Mouse (Mus musculus): ENCODE results near the gene Ndufv3. TPM values are rescaled to one million over a fixed set of nuclear protein-coding genes. Genes with fewer than 3 reads are reported as not detected.
"Not testable (repeated sequence)": the region's sequence is repeated elsewhere in the genome, so short reads cannot be mapped to it uniquely, and the experiment has no call there.

Ndufv3 gene
- polyA plus RNA-seq, 1 experiment from 2014 or later = 250 TPM

DNA sequence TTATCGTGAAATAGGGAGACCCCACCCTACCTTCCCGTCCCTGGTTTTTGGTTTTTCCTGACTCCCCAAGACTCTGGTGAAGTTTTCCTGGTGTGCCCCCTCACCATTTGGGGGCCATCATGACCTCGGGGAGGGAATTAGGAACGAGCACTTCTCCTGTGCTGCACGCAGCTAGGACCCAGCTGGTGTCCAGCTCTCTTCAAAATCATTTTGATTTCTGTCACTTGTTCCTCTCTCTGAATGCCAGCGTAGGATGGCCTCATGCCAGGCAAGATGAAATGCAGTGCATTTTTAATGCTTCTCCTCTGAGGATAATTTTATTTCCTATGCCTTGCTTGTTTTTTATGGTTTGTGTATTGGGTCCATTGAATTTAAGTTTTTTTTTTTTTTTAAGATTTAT, 2.0 kb downstream of the Ndufv3 start:
- no peak overlapping the region for H3K4me2 ChIP-seq (ENCODE audit: low read depth)
- no peak overlapping the region for H3K4me3 ChIP-seq (ENCODE audit: low read depth, low read length)
- no peak overlapping the region for H3K27ac ChIP-seq (ENCODE audit: low read depth, low read length)
- no peaks in the 10 kb centered on the region for H3K27me3 ChIP-seq (ENCODE audit: control insufficient read depth, insufficient read depth, low read length)
- no peaks in the 10 kb centered on the region for H3K9me3 ChIP-seq (ENCODE audit: control insufficient read depth, low read length)
- no peak overlapping the region for H3K9ac ChIP-seq (ENCODE audit: low read length)
- ATAC-seq (ENCODE audit: insufficient read depth, low FRiP score, low TSS enrichment) (no peak), DNase-seq (ENCODE audit: low spot score) (no peak)
- H3K4me1 ChIP-seq (ENCODE audit: control insufficient read depth, insufficient read depth, low read length) = peaks cover 6% of the 10 kb centered on the region; the same call in 1 of the 2 replicates
- WGBS = 89% methylated on average over 6 of the region's 6 CpGs
- 0 out of 2 replicates have a peak, but pooled peaks cover 2% of the 10 kb centered on the region for H3K36me3 ChIP-seq (ENCODE audit: control insufficient read depth, insufficient read depth, low read length)

DNA sequence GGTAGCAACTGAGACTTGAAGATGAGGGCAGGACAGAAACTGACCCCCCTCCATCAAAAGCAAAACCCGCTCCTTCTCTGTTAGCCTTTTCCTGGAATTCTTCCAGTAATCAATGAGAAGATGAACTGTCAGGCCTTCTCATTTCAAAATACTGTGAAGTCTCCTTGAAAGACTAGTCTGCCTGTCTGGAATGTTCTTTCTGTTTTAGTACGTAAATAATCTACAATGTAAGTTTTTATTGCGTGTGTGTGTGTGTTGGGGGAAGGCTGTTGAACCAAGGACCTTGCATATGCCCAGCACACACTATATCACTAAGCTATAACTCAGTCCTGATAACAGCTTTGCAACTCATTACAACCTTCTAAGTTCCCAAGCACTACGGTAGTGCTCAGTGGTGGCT, 5.2 kb downstream of the Ndufv3 start:
- DNase-seq (ENCODE audit: low spot score) = no peak
- Histone ChIP-seq H3K27ac (ENCODE audit: low read depth, low read length) (no peak overlapping the region), H3K4me1 (ENCODE audit: control insufficient read depth, insufficient read depth, low read length) (peaks cover 6% of the 10 kb centered on the region; the same call in 1 of the 2 replicates), H3K4me2 (ENCODE audit: low read depth) (no peak overlapping the region), H3K27me3 (ENCODE audit: control insufficient read depth, insufficient read depth, low read length) (no peaks in the 10 kb centered on the region), H3K9ac (ENCODE audit: low read length) (no peak overlapping the region), H3K4me3 (ENCODE audit: low read depth, low read length) (no peak overlapping the region), H3K36me3 (ENCODE audit: control insufficient read depth, insufficient read depth, low read length) (peaks cover 4% of the 10 kb centered on the region; the same call in 1 of the 2 replicates), H3K9me3 (ENCODE audit: control insufficient read depth, low read length) (no peaks in the 10 kb centered on the region)
- ATAC-seq (ENCODE audit: insufficient read depth, low FRiP score, low TSS enrichment) = no peak
- 97% methylated on average over 4 of the region's 4 CpGs for WGBS

DNA sequence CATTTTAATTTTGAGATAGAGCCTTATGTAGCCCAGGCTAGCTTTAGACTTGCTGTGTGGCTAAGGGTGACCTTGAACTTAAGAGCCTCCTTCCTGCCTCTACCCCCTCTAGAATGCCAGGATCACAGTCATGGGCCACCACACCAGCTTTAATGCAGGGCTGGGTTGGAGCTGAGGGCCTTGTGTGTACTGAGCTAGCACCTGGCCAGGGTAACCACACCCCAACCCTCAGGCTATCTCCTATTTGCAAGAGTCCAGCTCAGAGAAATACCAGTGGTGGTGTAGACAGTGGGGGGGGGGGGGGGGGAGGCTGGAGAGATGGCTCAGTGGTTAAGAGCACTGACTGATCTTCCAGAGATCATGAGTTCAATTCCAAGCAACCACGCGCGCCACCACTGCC, 5.9 kb downstream of the Ndufv3 start:
- H3K36me3 ChIP-seq (ENCODE audit: control insufficient read depth, insufficient read depth, low read length) = peaks cover 4% of the 10 kb centered on the region
- no peak for ATAC-seq (ENCODE audit: insufficient read depth, low FRiP score, low TSS enrichment)

DNA sequence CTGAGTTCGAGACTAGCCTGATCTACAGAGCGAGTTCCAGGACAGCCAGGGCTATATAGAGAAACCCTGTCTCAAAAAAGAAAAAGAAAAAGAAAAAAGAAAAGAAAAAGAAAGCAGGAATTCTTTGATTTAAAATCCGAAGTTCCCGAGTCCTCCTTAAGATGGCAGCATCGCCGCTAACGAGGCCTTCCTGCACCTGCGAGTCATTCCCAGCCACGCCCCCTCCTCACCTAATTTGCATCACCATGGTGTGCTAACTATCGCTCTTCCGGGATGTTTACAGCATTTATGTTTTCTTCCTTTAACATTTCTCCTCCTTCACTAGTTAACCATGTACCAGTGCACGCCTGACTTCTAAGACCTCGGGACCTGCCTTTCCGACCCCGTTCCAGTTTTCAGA, 9.4 kb downstream of the Ndufv3 start:
- ATAC-seq (ENCODE audit: insufficient read depth, low FRiP score, low TSS enrichment) (no peak), DNase-seq (ENCODE audit: low spot score) (peak; percentile 26)
- peaks cover 2% of the 10 kb centered on the region for H3K36me3 ChIP-seq (ENCODE audit: control insufficient read depth, insufficient read depth, low read length)
- no peaks in the 10 kb centered on the region for H3K4me1 ChIP-seq (ENCODE audit: control insufficient read depth, insufficient read depth, low read length)
- H3K4me2 ChIP-seq (ENCODE audit: low read depth) = no peak overlapping the region
- H3K27me3 ChIP-seq (ENCODE audit: control insufficient read depth, insufficient read depth, low read length) = no peaks in the 10 kb centered on the region
- H3K9me3 ChIP-seq (ENCODE audit: control insufficient read depth, low read length) = no peaks in the 10 kb centered on the region
- no peak overlapping the region for H3K27ac ChIP-seq (ENCODE audit: low read depth, low read length)
- no peak overlapping the region for H3K9ac ChIP-seq (ENCODE audit: low read length)
- 24% methylated on average over 15 of the region's 15 CpGs for WGBS
- H3K4me3 ChIP-seq (ENCODE audit: low read depth, low read length) = no peak overlapping the region

More for the DNA sequence above, 5.9 kb downstream of the Ndufv3 start:
- Histone ChIP-seq H3K9me3 (ENCODE audit: control insufficient read depth, low read length) (no peaks in the 10 kb centered on the region), H3K27me3 (ENCODE audit: control insufficient read depth, insufficient read depth, low read length) (no peaks in the 10 kb centered on the region), H3K4me1 (ENCODE audit: control insufficient read depth, insufficient read depth, low read length) (peaks cover 2% of the 10 kb centered on the region; the same call in 1 of the 2 replicates), H3K4me2 (ENCODE audit: low read depth) (no peak overlapping the region), H3K9ac (ENCODE audit: low read length) (no peak overlapping the region), H3K27ac (ENCODE audit: low read depth, low read length) (no peak overlapping the region), H3K4me3 (ENCODE audit: low read depth, low read length) (no peak overlapping the region)
- DNase-seq (ENCODE audit: low spot score) = no peak
- 95% methylated on average over 3 of the region's 3 CpGs for WGBS

DNA sequence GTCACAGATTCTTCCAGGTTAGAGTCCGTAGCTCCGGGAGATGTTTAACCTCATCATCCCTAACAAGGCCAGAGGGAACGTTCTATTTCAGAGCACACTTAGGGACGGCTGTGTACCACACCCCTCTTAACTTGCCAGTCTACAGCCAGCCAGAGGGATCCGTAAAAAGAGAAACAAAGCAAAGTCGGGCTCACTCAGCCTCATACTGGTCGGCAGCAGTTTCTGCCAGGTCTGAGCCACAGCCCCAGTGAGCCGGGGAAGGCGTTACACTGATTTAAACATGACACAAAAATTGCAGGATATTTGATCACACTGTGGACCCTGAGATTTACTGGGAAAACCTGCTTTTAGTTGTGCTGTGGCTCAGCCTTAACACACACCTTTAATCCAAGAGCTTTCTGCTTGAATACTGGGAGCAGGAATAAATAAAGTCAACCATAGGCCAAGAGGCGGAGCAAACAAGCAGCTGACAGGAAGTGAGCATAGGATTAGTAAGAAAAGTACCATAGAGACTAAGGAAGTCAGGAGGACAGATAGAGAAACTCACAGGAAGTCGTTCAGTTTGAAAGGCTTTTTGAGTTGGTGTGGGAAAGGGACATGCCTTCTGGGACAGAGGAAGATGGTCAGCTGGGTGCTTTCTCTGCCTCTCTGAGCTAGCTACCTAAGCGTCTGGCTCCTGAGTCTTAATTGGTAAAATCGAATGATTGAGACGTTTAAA, 11.7 kb downstream of the Ndufv3 start:
- H3K27me3 ChIP-seq (ENCODE audit: control insufficient read depth, insufficient read depth, low read length) = no peaks in the 10 kb centered on the region
- no peak overlapping the region for H3K27ac ChIP-seq (ENCODE audit: low read depth, low read length)
- H3K4me2 ChIP-seq (ENCODE audit: low read depth) = no peak overlapping the region
- H3K9ac ChIP-seq (ENCODE audit: low read length) = no peak overlapping the region
- H3K4me1 ChIP-seq (ENCODE audit: control insufficient read depth, insufficient read depth, low read length) = peaks cover 9% of the 10 kb centered on the region; the same call in 1 of the 2 replicates
- no peaks in the 10 kb centered on the region for H3K9me3 ChIP-seq (ENCODE audit: control insufficient read depth, low read length)
- no peak for DNase-seq (ENCODE audit: low spot score)
- H3K36me3 ChIP-seq (ENCODE audit: control insufficient read depth, insufficient read depth, low read length) = peaks cover 2% of the 10 kb centered on the region
- no peak overlapping the region for H3K4me3 ChIP-seq (ENCODE audit: low read depth, low read length)
- ATAC-seq (ENCODE audit: insufficient read depth, low FRiP score, low TSS enrichment) = no peak
- WGBS = 88% methylated on average over 14 of the region's 14 CpGs

DNA sequence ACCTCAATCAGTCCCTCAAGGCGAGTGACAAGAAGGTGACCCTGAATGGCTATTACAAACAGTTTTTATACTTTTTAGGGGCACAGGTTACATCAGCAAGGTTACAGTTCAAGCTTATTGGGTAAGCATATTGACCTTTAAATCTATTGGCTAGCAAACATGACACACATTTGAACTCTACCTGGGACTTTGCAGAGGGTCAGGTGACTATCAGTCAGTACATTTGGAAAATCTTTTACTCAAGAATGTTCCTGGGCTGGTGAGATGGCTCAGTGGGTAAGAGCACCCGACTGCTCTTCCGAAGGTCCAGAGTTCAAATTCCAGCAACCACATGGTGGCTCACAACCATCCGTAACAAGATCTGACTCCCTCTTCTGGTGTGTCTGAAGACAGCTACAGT, 12.4 kb downstream of the Ndufv3 start:
- H3K27ac ChIP-seq (ENCODE audit: low read depth, low read length); H3K4me3 ChIP-seq (ENCODE audit: low read depth, low read length); H3K4me1 ChIP-seq (ENCODE audit: control insufficient read depth, insufficient read depth, low read length); H3K27me3 ChIP-seq (ENCODE audit: control insufficient read depth, insufficient read depth, low read length); H3K36me3 ChIP-seq (ENCODE audit: control insufficient read depth, insufficient read depth, low read length); H3K4me2 ChIP-seq (ENCODE audit: low read depth); ATAC-seq (ENCODE audit: insufficient read depth, low FRiP score, low TSS enrichment); H3K9me3 ChIP-seq (ENCODE audit: control insufficient read depth, low read length); DNase-seq (ENCODE audit: low spot score); H3K9ac ChIP-seq (ENCODE audit: low read length): not testable (repeated sequence)
- WGBS = 94% methylated on average over 3 of the region's 4 CpGs

DNA sequence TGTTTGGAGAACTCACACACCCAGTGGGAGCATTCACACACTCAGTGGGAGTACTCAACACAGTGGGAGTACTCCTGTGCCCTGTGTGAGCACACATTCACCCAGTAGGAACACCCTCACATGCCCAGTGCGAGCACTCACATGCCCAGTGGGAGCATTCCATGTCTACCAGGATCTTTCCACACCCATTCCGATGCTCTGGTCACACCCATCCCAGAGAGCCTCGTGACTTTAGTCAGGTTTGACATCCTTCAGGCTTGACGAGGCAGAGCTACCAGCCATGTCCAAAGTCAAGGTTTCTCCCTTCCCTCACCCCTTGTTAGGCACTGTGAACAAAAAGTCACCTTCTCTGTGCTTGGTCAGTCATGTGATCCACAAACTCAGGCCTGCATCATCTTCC, 15.4 kb downstream of the Ndufv3 start:
- DNase-seq (ENCODE audit: low spot score) (no peak), ATAC-seq (ENCODE audit: insufficient read depth, low FRiP score, low TSS enrichment) (no peak)
- Histone ChIP-seq H3K36me3 (ENCODE audit: control insufficient read depth, insufficient read depth, low read length) (no peaks in the 10 kb centered on the region; the same call in 1 of the 2 replicates), H3K4me1 (ENCODE audit: control insufficient read depth, insufficient read depth, low read length) (peaks cover 9% of the 10 kb centered on the region; the same call in 1 of the 2 replicates), H3K4me2 (ENCODE audit: low read depth) (no peak overlapping the region), H3K9ac (ENCODE audit: low read length) (peak overlapping the region; percentile 20), H3K9me3 (ENCODE audit: control insufficient read depth, low read length) (no peaks in the 10 kb centered on the region), H3K4me3 (ENCODE audit: low read depth, low read length) (no peak overlapping the region), H3K27ac (ENCODE audit: low read depth, low read length) (peak overlapping the region; percentile 54), H3K27me3 (ENCODE audit: control insufficient read depth, insufficient read depth, low read length) (no peaks in the 10 kb centered on the region)
- 86% methylated on average over 4 of the region's 4 CpGs for WGBS

DNA sequence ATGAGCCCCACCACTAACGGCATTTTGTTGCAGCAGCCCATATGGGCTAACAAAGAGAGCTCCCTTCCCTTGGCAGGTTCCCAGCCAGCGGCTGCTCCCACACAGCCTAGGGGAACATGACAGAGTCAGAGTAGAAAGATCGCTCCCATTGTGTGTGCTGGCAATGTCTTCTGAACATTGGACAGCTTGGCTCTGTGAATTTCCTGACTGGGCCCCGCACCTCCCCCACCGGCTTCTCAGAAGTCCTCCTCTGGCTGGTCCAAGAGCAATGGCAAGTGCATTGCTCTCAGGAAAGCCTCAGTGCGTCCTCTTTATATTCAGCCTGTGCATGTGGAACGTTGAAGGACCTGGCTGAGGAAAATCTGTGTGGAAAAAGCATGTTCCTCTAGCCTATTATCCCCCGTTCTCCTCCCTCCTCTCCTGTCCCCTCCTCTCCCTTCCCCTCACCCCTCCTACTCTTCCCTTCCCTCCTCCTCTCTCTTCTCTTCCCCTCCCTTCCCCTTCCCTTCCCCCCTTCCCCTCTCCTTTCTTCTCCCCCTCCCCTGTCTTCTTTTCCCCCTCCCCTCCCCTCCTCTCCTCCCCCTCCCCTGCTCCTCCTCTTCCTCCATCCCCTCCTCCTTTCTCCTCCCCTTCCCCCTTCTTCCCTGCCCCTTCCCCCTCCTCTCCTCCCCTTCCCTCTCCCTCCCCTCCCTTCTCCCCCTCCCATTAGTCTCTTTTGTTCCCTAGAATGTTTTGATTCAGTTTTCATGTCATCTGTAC, 16.1 kb downstream of the Ndufv3 start:
- Histone ChIP-seq H3K36me3 (ENCODE audit: control insufficient read depth, insufficient read depth, low read length) (no peaks in the 10 kb centered on the region; the same call in 1 of the 2 replicates), H3K4me2 (ENCODE audit: low read depth) (no peak overlapping the region), H3K9ac (ENCODE audit: low read length) (peak overlapping the region; percentile 20), H3K9me3 (ENCODE audit: control insufficient read depth, low read length) (no peaks in the 10 kb centered on the region), H3K27me3 (ENCODE audit: control insufficient read depth, insufficient read depth, low read length) (no peaks in the 10 kb centered on the region), H3K4me3 (ENCODE audit: low read depth, low read length) (no peak overlapping the region), H3K27ac (ENCODE audit: low read depth, low read length) (peak overlapping the region; percentile 54), H3K4me1 (ENCODE audit: control insufficient read depth, insufficient read depth, low read length) (peaks cover 9% of the 10 kb centered on the region; the same call in 1 of the 2 replicates)
- peak; percentile 45; the same call in 1 of the 2 replicates for ATAC-seq (ENCODE audit: insufficient read depth, low FRiP score, low TSS enrichment)
- WGBS = 31% methylated on average over 8 of the region's 8 CpGs
- peak; percentile 45 for DNase-seq (ENCODE audit: low spot score)
